ENCODE assay signal across 8 mouse cellular contexts in the genomic region with DNA sequence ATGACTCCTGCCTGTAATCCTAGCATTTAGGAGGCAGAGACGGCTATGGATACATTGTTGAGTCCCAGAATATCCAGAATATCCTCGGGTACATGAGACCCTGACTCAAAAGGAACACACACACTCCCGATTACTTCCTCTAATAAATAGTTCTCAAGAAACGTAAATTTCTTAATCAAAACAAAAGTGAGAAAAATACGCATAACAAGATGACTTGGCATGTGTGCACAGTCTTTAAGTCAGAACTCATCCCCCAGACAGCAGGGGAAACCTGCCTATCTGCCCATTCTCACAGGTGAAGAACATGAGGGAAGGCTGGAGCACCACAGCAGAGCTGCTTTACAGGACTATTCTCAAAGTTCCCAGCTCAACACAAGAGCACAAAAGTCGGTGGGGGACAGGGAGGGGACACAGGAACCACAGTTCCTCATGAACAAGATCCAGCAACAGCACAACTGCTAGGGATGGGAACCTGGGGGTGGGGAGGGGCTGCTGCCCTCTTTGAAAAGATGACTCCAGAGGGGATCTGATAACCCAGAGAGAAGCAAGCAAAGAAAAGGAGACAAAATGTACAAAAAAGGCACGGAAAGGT. TPM values are rescaled to one million over a fixed set of nuclear protein-coding genes. Genes with fewer than 3 reads are reported as not detected.
DNase-seq lines count a peak whose midpoint lies in the region; ATAC-seq and TF ChIP-seq lines count a peak whose summit lies in the region.
"Had no signal": no experiment of that assay in that cellular context is flagged by ENCODE, and none has a peak within 500 bp of the region (broad histone marks: within the 10 kb centered on the region; RNA-seq: fewer than 3 reads in every experiment).

No protein-coding gene starts in this region.

- no peak for TF ChIP-seq CTCF in lung, postnatal 0 days (IDR thresholded peaks at IDR 0.05)

- WGBS in lung, postnatal 0 days = 12% methylated on average over 7 of the region's 7 CpGs
- 60% methylated on average over 7 of the region's 7 CpGs for WGBS in forebrain, embryonic 10.5 days
- 54% methylated on average over 7 of the region's 7 CpGs for WGBS in limb, embryonic 11.5 days
- 19% methylated on average over 7 of the region's 7 CpGs for WGBS in stomach, embryonic 14.5 days

- H3K27ac ChIP-seq in lung, postnatal 0 days (ENCODE audit: low read length) = no peak overlapping the region
- H3K27ac ChIP-seq in forebrain, embryonic 10.5 days = peak overlapping the region; percentile 100
- no peak overlapping the region for H3K27ac ChIP-seq in limb, embryonic 11.5 days (replicated peaks; ENCODE audit: low read depth, low read length)
- no peak overlapping the region for H3K27ac ChIP-seq in stomach, embryonic 14.5 days (ENCODE audit: low read length)

- H3K4me1 ChIP-seq in lung, postnatal 0 days (ENCODE audit: insufficient read depth, low read depth, low read length) = peaks cover 18% of the 10 kb centered on the region; the same call in 1 of the 2 replicates
- H3K4me1 ChIP-seq in forebrain, embryonic 10.5 days = peaks cover 52% of the 10 kb centered on the region
- H3K4me1 ChIP-seq in limb, embryonic 11.5 days (ENCODE audit: control insufficient read depth, insufficient read depth, low read length) = peaks cover 18% of the 10 kb centered on the region
- peaks cover 49% of the 10 kb centered on the region for H3K4me1 ChIP-seq in stomach, embryonic 14.5 days (ENCODE audit: control insufficient read depth, insufficient read depth, low read length)

- no peaks in the 10 kb centered on the region for H3K27me3 ChIP-seq in lung, postnatal 0 days (replicated peaks; ENCODE audit: insufficient read depth, low read length)
- H3K27me3 ChIP-seq in forebrain, embryonic 10.5 days (ENCODE audit: poor library complexity, severe bottlenecking) = no peaks in the 10 kb centered on the region
- no peaks in the 10 kb centered on the region for H3K27me3 ChIP-seq in limb, embryonic 11.5 days (ENCODE audit: control insufficient read depth, insufficient read depth, low read length)
- H3K27me3 ChIP-seq in stomach, embryonic 14.5 days (ENCODE audit: control insufficient read depth, insufficient read depth, low read length) = no peaks in the 10 kb centered on the region

- H3K36me3 ChIP-seq in lung, postnatal 0 days (ENCODE audit: insufficient read depth, low read length) = no peaks in the 10 kb centered on the region
- peaks cover 56% of the 10 kb centered on the region for H3K36me3 ChIP-seq in forebrain, embryonic 10.5 days (replicated peaks)
- H3K36me3 ChIP-seq in limb, embryonic 11.5 days (ENCODE audit: control insufficient read depth, insufficient read depth, low read length) = peaks cover 11% of the 10 kb centered on the region
- H3K36me3 ChIP-seq in stomach, embryonic 14.5 days (ENCODE audit: control insufficient read depth, insufficient read depth, low read length) = no peaks in the 10 kb centered on the region; the same call in 1 of the 2 replicates

- no peaks in the 10 kb centered on the region for H3K9me3 ChIP-seq in lung, postnatal 0 days (ENCODE audit: low read length)
- H3K9me3 ChIP-seq in forebrain, embryonic 10.5 days = no peaks in the 10 kb centered on the region
- no peaks in the 10 kb centered on the region for H3K9me3 ChIP-seq in limb, embryonic 11.5 days (ENCODE audit: control insufficient read depth, low read length)
- no peaks in the 10 kb centered on the region for H3K9me3 ChIP-seq in stomach, embryonic 14.5 days (ENCODE audit: control insufficient read depth, low read depth, low read length)

- TF ChIP-seq EP300 in lung, postnatal 0 days (IDR thresholded peaks at IDR 0.05) = no peak

- H3K4me3 ChIP-seq in lung, postnatal 0 days (ENCODE audit: low read depth, low read length) = peak overlapping the region; percentile 100; the same call in 1 of the 2 replicates
- H3K4me3 ChIP-seq in forebrain, embryonic 10.5 days = peak overlapping the region; percentile 100
- peak overlapping the region; percentile 99 for H3K4me3 ChIP-seq in limb, embryonic 11.5 days (ENCODE audit: low read depth, low read length)
- peak overlapping the region; percentile 100 for H3K4me3 ChIP-seq in stomach, embryonic 14.5 days (ENCODE audit: low read depth, low read length)

- peak overlapping the region; percentile 91 for H3K4me2 ChIP-seq in lung, postnatal 0 days (replicated peaks; ENCODE audit: low read depth, low read length)
- peak overlapping the region; percentile 44 for H3K4me2 ChIP-seq in limb, embryonic 11.5 days (ENCODE audit: low read depth, severe bottlenecking)
- H3K4me2 ChIP-seq in stomach, embryonic 14.5 days (replicated peaks; ENCODE audit: low read depth, low read length) = peak overlapping the region; percentile 94

- DNase-seq in lung, postnatal 0 days (ENCODE audit: low spot score) = no peak
- DNase-seq in lung, postnatal 4 days = no peak
- no peak for DNase-seq in forebrain, embryonic 10.5 days (ENCODE audit: extremely low spot score, low spot score)
- no peak for DNase-seq in limb, embryonic 11.5 days (ENCODE audit: low spot score)
- DNase-seq in urinary bladder, postnatal 10 days (ENCODE audit: low spot score) = no peak
- no peak for DNase-seq in kidney, postnatal 4 days
- DNase-seq: lung, adult 2 months had no signal

- peak overlapping the region; percentile 27; the same call in 1 of the 2 replicates for H3K9ac ChIP-seq in lung, postnatal 0 days (replicated peaks; ENCODE audit: low read depth)
- no peak overlapping the region for H3K9ac ChIP-seq in limb, embryonic 11.5 days (ENCODE audit: low read length)
- peak overlapping the region; percentile 100 for H3K9ac ChIP-seq in stomach, embryonic 14.5 days (replicated peaks; ENCODE audit: low read depth, low read length)

- ATAC-seq in lung, postnatal 0 days = no peak
- ATAC-seq in limb, embryonic 11.5 days (ENCODE audit: insufficient number of reproducible peaks, low FRiP score, low TSS enrichment, low read depth) = no peak
- ATAC-seq in stomach, embryonic 14.5 days (ENCODE audit: insufficient number of reproducible peaks, insufficient read depth, low FRiP score, low read depth) = no peak

RNA-seq across cellular contexts. Expression of a gene that starts 6.3 kb away (rescaled TPM):
- 13.7 and 18.6 TPM in 2 replicates for polyA plus RNA-seq in lung, postnatal 0 days (2015; fragmentation: Nextera tagmentation; extraction: Ambion mirVana)
- 35.3 and 38.8 TPM in 2 replicates for polyA plus RNA-seq in forebrain, embryonic 10.5 days (2016; fragmentation: Nextera tagmentation; extraction: Ambion mirVana)
- polyA plus RNA-seq in limb, embryonic 11.5 days (2014; fragmentation: Nextera tagmentation; extraction: Ambion mirVana) = 46.2 and 50.3 TPM in 2 replicates
- 42.0 and 49.4 TPM in 2 replicates for polyA plus RNA-seq in stomach, embryonic 14.5 days (2014; fragmentation: Nextera tagmentation; extraction: Ambion mirVana)

Comparison
In these comparisons a context has a peak if more than half of its experiments do, and no peak if none do; other contexts are left out.
1. H3K4me2 ChIP-seq: peak in every context shown above with its lines; median percentile 94 in stomach, embryonic 14.5 days; 91 in lung, postnatal 0 days; 44 in limb, embryonic 11.5 days.